Mouse (Mus musculus): ENCODE measurements at regions not wholly inside any gene's neighbourhood (a gene's known extent, or its start where the extent isn't known, plus 50 kb on each side); places are given as distances from the start of the nearest gene placed in this dataset.

DNA sequence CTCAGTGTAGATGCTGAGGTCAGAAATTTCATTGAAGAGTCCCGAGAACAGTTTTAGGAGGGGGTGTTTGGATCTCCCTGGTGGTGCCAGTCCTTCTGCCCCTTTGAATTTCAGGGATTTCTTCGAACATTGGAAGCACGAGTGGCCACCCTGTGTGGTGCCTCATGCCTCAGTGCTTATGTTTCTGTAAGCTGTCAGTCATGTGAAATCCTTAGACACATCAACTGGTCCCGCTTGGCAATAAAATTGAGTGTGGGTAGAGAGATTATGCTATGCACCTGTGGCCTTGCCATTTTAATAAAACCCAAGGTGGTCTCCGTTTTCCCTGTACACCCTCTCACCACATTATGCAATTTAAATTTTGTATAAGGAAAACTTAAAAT is 136.1 kb upstream of the Zfand5 start:
- Histone ChIP-seq H3K27me3 (replicated peaks) (no peaks in the 10 kb centered on the region), H3K4me3 (replicated peaks) (no peak overlapping the region), H3K36me3 (replicated peaks; ENCODE audit: low read length) (no peaks in the 10 kb centered on the region), H3K4me1 (peaks cover 34% of the 10 kb centered on the region), H3K9me3 (no peaks in the 10 kb centered on the region)
- TF ChIP-seq GATA1 (IDR thresholded peaks at IDR 0.05; ENCODE audit: borderline replicate concordance, low read length) (no peak), FLI1 (IDR thresholded peaks at IDR 0.05; ENCODE audit: low read length) (no peak)

DNA sequence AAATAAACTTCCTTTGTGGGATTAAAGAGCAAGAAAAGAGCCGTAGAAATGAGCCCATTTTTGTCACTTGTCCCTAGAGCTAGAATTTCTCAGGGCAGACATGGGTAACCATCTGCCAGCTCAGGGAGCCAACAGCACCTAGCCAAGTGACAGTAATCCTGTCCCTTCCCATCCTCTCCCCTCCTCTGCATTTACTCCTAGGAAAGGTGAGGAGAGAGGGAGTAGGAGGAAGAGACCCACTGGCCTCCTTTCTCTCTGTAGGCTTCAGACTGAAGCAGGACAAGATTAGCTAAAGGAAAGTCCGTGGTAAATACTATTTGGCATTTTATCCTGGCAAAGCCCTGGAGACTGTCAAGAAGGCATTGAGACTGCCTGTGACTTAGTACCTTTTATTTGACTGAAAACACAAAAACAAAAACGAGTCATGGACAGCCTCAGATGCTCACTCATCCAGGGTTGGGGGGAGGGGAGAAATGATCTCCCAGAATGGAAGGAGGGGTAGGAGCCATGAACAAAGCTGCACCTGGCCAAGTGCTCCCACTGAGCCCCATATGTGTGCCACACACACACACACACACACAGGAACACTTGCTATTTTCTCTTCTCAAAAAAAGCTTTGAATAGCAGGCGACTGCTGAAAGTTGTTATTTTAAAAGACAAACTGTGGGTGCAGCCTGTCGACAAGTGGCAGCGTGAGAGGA is 136.6 kb upstream of the Zfand5 start:
- Histone ChIP-seq H3K9me3 (no peaks in the 10 kb centered on the region), H3K4me1 (peaks cover 28% of the 10 kb centered on the region), H3K4me3 (replicated peaks) (no peak overlapping the region), H3K27me3 (replicated peaks) (no peaks in the 10 kb centered on the region), H3K36me3 (replicated peaks; ENCODE audit: low read length) (no peaks in the 10 kb centered on the region)
- no peak for TF ChIP-seq FLI1 (IDR thresholded peaks at IDR 0.05; ENCODE audit: low read length)
- no peak for TF ChIP-seq GATA1 (IDR thresholded peaks at IDR 0.05; ENCODE audit: borderline replicate concordance, low read length)

DNA sequence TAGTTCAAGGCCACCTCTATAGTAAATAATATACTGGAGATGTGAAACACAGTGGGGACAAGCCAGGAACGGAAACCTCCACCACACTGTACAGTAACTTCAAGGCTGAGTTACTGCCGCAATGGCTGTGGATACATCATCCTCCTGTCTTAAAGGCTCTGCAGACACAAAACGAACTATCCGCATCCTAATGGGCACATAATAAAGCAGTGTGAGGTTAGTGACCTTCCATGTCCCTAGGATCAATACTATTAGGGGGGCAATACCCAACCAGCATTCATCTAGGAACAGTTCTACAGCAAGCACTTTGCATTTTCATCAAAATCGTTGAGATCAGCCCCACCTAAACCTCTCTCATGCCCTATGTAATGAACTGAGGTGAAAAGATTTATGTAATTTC is 142.4 kb upstream of the Zfand5 start:
- H3K4me3 ChIP-seq (replicated peaks) = no peak overlapping the region
- H3K9me3 ChIP-seq = no peaks in the 10 kb centered on the region
- H3K4me1 ChIP-seq = peaks cover 30% of the 10 kb centered on the region
- H3K27me3 ChIP-seq (replicated peaks) = no peaks in the 10 kb centered on the region
- TF ChIP-seq GATA1 (IDR thresholded peaks at IDR 0.05; ENCODE audit: borderline replicate concordance, low read length) = no peak
- no peak for TF ChIP-seq FLI1 (IDR thresholded peaks at IDR 0.05; ENCODE audit: low read length)
- H3K36me3 ChIP-seq (replicated peaks; ENCODE audit: low read length) = no peaks in the 10 kb centered on the region

DNA sequence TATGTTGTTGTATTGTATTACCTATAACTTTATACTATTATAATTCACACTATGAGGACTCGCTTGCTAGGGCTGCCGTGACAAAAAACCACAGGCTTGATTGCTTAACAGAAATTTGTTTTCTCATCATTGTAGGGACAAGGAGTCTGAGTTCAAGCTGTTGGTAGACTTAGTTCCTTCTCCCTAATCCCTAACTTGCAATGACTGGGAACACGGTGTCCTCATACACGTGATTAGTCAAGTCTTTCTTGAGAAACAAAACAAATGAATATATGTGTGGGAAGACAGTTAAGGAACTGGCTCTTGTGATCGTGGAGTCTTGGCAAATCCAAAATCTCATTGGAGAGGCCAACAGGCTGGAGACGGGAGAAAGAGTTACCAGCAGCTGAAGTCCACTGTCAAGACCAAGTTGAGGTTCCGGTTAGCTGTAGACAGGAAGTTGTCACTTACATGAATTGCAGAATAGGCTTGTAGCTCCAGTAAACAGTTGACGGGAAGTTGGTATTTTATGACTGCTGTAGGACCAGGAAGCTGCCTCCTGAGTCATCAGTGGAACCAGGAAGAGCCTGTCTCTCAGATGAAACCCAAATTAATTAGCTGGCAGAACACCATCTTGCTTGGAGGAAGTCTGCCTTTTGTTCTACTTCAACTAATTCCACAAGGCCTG is 144.9 kb upstream of the Zfand5 start:
- TF ChIP-seq FLI1 (IDR thresholded peaks at IDR 0.05; ENCODE audit: low read length) = no peak
- no peak for TF ChIP-seq GATA1 (IDR thresholded peaks at IDR 0.05; ENCODE audit: borderline replicate concordance, low read length)
- peaks cover 30% of the 10 kb centered on the region for H3K4me1 ChIP-seq
- H3K36me3 ChIP-seq (replicated peaks; ENCODE audit: low read length) = no peaks in the 10 kb centered on the region
- no peaks in the 10 kb centered on the region for H3K9me3 ChIP-seq
- H3K4me3 ChIP-seq (replicated peaks) = peak overlapping the region; percentile 73
- no peaks in the 10 kb centered on the region for H3K27me3 ChIP-seq (replicated peaks)

DNA sequence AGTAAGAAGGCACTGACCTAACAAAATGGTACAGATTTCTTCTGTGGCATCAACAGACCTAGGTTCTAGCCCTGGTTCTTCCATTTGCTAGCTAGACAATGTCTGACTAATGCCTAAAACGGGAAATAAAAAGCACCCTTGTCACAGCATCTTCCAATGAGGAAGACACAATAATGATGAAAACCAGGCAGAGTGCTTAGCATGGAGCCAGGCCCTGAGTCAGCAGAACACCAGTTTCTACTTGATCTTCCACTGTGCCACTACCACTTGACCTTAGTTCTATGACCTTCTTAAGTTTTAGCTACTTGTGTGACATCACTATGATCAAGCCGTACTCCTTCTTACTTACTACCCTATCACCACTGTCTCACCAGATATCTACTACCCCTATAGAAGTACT is 145.4 kb upstream of the Zfand5 start:
- Histone ChIP-seq H3K9me3 (no peaks in the 10 kb centered on the region), H3K4me3 (replicated peaks) (no peak overlapping the region)
- TF ChIP-seq FLI1 (IDR thresholded peaks at IDR 0.05; ENCODE audit: low read length) (no peak), GATA1 (IDR thresholded peaks at IDR 0.05; ENCODE audit: borderline replicate concordance, low read length) (no peak)

DNA sequence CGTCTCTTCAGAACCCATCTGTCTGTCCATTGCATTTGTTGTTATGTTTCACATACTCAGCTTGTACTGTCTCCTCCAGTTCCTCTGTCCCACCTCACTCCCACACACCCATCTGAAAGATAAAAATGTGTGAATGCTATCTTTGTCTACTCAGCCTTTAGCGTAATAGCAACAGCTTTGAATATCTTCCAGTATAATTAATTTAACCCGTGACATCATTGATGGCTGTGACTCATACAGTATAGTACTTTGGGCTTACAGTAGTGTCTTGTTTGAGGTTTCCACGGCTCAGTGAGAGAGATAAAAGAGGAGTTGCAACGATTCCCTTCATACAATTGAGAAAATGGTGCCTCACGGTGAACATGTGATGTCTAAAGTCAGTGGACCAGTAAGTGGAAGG is 152.6 kb upstream of the Zfand5 start:
- no peaks in the 10 kb centered on the region for H3K9me3 ChIP-seq
- TF ChIP-seq GATA1 (IDR thresholded peaks at IDR 0.05; ENCODE audit: borderline replicate concordance, low read length) = no peak
- no peak for TF ChIP-seq FLI1 (IDR thresholded peaks at IDR 0.05; ENCODE audit: low read length)
- no peaks in the 10 kb centered on the region for H3K27me3 ChIP-seq (replicated peaks)
- H3K4me1 ChIP-seq = peaks cover 24% of the 10 kb centered on the region
- H3K36me3 ChIP-seq (replicated peaks; ENCODE audit: low read length) = no peaks in the 10 kb centered on the region
- no peak overlapping the region for H3K4me3 ChIP-seq (replicated peaks)

More for the DNA sequence above, 145.4 kb upstream of the Zfand5 start:
- Histone ChIP-seq H3K36me3 (replicated peaks; ENCODE audit: low read length) (no peaks in the 10 kb centered on the region), H3K27me3 (replicated peaks) (no peaks in the 10 kb centered on the region), H3K4me1 (peaks cover 27% of the 10 kb centered on the region)

DNA sequence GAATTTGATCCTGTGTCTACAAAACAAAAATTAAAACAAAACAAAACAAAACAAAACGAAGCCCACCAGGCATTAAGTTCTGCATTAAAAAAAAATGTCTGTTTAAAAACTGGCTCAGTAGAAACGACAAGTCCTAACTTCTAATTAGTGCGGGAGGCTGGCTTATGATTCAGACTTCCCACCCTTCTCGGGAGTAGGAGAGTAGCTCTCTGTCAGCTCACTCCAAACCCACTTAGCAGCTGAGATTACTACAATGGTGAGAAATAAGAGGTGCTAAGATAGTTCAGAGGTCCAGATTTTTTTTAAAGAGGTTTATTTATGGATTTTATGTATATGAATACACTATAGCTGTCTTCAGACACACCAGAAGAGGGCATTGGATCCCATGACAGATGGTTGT is 153.3 kb upstream of the Zfand5 start:
- TF ChIP-seq GATA1 (IDR thresholded peaks at IDR 0.05; ENCODE audit: borderline replicate concordance, low read length) = no peak
- TF ChIP-seq FLI1 (IDR thresholded peaks at IDR 0.05; ENCODE audit: low read length) = no peak
- Histone ChIP-seq H3K27me3 (replicated peaks) (no peaks in the 10 kb centered on the region), H3K4me3 (replicated peaks) (no peak overlapping the region), H3K9me3 (no peaks in the 10 kb centered on the region), H3K36me3 (replicated peaks; ENCODE audit: low read length) (no peaks in the 10 kb centered on the region), H3K4me1 (peaks cover 30% of the 10 kb centered on the region)

DNA sequence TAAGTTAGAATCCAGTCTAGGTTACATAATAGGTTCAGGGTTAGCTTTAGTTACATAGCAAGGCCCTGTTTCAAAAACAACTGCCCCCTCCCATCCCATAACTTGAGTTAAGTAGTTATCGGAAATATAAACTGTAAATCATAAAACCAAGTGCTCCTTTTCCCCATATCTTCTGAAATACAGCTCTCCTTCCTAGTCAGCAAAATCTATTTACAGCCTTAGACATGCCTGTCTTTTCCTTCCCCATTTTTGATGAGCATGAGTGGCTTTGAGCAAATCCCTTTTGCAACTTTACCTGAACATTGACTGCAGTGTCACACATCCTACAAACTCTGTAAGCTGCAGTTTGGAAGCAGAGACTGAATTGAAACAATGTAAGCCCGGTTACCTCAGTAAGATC is 156.4 kb upstream of the Zfand5 start:
- Histone ChIP-seq H3K4me3 (replicated peaks) (peak overlapping the region; percentile 10), H3K36me3 (replicated peaks; ENCODE audit: low read length) (no peaks in the 10 kb centered on the region), H3K9me3 (no peaks in the 10 kb centered on the region), H3K27me3 (replicated peaks) (no peaks in the 10 kb centered on the region), H3K4me1 (peaks cover 39% of the 10 kb centered on the region)
- no peak for TF ChIP-seq FLI1 (IDR thresholded peaks at IDR 0.05; ENCODE audit: low read length)
- no peak for TF ChIP-seq GATA1 (IDR thresholded peaks at IDR 0.05; ENCODE audit: borderline replicate concordance, low read length)

DNA sequence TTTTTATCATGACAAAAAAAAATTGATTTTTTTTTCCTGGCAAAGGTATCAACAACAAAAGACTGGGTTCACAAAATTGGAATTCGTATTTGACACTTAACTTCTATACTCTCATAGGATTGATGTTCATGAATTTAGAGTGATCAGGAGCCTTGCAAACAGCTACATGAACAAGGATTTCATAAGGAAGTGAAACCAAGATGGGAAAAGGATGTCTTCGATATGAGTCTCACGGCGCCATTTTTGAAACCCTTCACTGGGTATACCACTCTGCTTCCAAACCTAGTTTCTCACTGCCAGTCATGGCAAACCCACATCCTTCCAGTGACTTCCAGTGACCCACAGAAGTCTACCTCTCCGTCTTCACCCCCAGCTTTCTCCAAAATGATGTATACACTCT is 157.8 kb upstream of the Tmc1 start:
- Histone ChIP-seq H3K27me3 (replicated peaks) (no peaks in the 10 kb centered on the region), H3K4me1 (peaks cover 48% of the 10 kb centered on the region), H3K4me3 (replicated peaks) (no peak overlapping the region), H3K36me3 (replicated peaks; ENCODE audit: low read length) (no peaks in the 10 kb centered on the region), H3K9me3 (no peaks in the 10 kb centered on the region)
- no peak for TF ChIP-seq FLI1 (IDR thresholded peaks at IDR 0.05; ENCODE audit: low read length)
- TF ChIP-seq GATA1 (IDR thresholded peaks at IDR 0.05; ENCODE audit: borderline replicate concordance, low read length) = no peak

DNA sequence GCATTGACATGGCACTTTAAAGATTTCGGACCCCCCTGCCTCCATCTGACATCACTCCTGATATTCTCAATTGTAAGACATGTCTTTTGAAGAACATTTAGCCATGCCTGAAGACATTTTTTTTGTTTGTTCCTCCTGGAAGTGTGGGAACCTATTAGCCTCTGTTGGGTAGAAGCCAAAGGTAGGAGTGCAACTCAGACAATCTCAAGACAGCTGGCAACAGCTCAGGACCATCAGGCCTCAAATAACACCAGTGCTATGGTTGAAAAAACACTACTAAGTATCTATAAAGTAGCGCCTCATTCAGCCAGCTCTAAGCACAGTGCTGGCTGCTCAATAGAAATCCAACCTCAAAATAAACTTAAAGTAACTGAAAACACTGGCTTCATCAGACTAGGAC is 154.3 kb upstream of the Tmc1 start:
- Histone ChIP-seq H3K4me1 (peaks cover 55% of the 10 kb centered on the region), H3K36me3 (replicated peaks; ENCODE audit: low read length) (no peaks in the 10 kb centered on the region), H3K27me3 (replicated peaks) (no peaks in the 10 kb centered on the region), H3K4me3 (replicated peaks) (no peak overlapping the region), H3K9me3 (no peaks in the 10 kb centered on the region)
- no peak for TF ChIP-seq GATA1 (IDR thresholded peaks at IDR 0.05; ENCODE audit: borderline replicate concordance, low read length)
- TF ChIP-seq FLI1 (IDR thresholded peaks at IDR 0.05; ENCODE audit: low read length) = no peak
